Mouse (Mus musculus) hematopoietic stem cell, adult 5-6 weeks (primary cell): Measurements from ENCODE around the gene Icosl. TPM values are rescaled to one million over a fixed set of nuclear protein-coding genes. Genes with fewer than 3 reads are reported as not detected.

Experiments used
- total RNA-seq: library from RNA; stranded (forward); fragments of 172-1452, 232-1000 nt; gene quantifications from 2 replicates; pipeline ENCODE4 v1.2.3, GENCODE M21; 2017

Gene Icosl
- total RNA-seq, 1 experiment from 2014 or later = 5.1 TPM

Other genes with a start within 250 kb of the Icosl start
- not detected in 2 replicates for gene Krtap10-4, start 242.2 kb upstream of the Icosl start, total RNA-seq
- gene Krtap10-10, start 233.4 kb upstream of the Icosl start, total RNA-seq = not detected in 2 replicates
- not detected in 2 replicates for gene Gm36176, start 222.5 kb upstream of the Icosl start, total RNA-seq
- gene Gm10318, start 216.4 kb upstream of the Icosl start, total RNA-seq = not detected in 2 replicates
- gene Gm3285, start 207.3 kb upstream of the Icosl start, total RNA-seq = not detected in 2 replicates
- 0.31 TPM in 1 of 2 replicates, not detected in the other for gene Lrrc3, start 166.8 kb upstream of the Icosl start, total RNA-seq
- gene Trpm2, start 98.7 kb upstream of the Icosl start, total RNA-seq = 2.6 and 10.0 TPM in 2 replicates
- 11.7 and 19.3 TPM in 2 replicates for gene 1810043G02Rik, start 90.8 kb upstream of the Icosl start, total RNA-seq
- gene Pfkl, start 59.2 kb upstream of the Icosl start, total RNA-seq = 42.1 and 65.3 TPM in 2 replicates
- 0.75 and 0.94 TPM in 2 replicates for gene Dnmt3l, start 27.4 kb upstream of the Icosl start, total RNA-seq
- 1.0 and 1.6 TPM in 2 replicates for gene Aire, start 25.7 kb upstream of the Icosl start, total RNA-seq
- 74.6 and 96.5 TPM in 2 replicates for gene D10Jhu81e, start 100.5 kb downstream of the Icosl start, total RNA-seq
- 23.6 and 26.3 TPM in 2 replicates for gene Pwp2, start 115.8 kb downstream of the Icosl start, total RNA-seq
- gene Trappc10, start 175.3 kb downstream of the Icosl start, total RNA-seq = 24.5 and 27.3 TPM in 2 replicates